Mouse (Mus musculus): Measurements from ENCODE around the gene Gm42906.

The Gm42906 gene

DNA sequence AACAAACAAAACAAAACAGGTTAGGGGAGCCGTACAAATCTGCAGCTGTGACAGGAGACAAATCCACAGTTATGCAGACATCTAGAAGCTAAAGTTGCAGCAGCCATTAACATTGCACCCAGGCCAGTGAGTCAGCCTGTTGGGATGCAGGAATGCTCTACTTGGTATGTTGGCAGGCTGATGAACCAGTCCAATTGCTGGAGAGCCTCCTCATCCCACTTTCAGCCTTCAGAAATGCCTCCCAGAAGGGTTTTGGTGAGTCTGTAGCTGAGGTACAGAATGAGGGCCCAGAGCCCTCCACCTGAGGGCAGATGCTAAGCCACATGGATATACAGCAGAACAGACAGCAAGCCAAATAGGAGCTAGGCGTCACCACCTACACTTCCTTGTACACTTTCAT is 358.4 kb downstream of the Gm42906 start:
- no peak for DNase-seq (ENCODE audit: low read depth, low spot score)

GRCm38 (mm10) chr5:151066016-151066415 is 361.9 kb downstream of the Gm42906 start:
- DNase-seq (ENCODE audit: low read depth, low spot score): no peak

GRCm38 (mm10) chr5:151065228-151065627 is 362.7 kb downstream of the Gm42906 start:
- DNase-seq (ENCODE audit: low read depth, low spot score): no peak

DNA sequence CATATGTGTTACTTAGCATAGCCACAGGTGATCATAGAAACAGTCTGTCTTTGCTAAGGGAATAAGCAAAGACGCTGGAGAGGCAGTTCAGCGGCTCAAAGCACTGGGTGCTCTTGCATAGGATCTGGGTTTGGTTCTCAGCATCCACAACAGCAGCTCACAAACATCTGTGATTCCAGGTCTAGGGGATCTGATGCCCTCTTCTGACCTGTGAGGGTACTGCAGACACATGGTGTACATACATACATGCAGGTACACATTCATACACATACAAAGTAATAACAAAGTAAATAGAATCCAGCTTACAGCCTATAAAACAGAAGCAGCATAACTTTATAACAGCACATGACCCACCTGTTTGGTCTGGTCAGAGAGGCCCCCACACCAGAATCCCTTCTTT is 366.0 kb downstream of the Gm42906 start:
- no peak for DNase-seq (ENCODE audit: low read depth, low spot score)

- DNase-seq (ENCODE audit: low read depth, low spot score): no peak
Observed at GRCm38 (mm10) chr5:151060476-151060875, 367.5 kb downstream of the Gm42906 start.

GRCm38 (mm10) chr5:151059772-151060171 is 368.2 kb downstream of the Gm42906 start:
- no peak for DNase-seq (ENCODE audit: low read depth, low spot score)

GRCm38 (mm10) chr5:151059352-151059751 is 368.6 kb downstream of the Gm42906 start:
- no peak for DNase-seq (ENCODE audit: low read depth, low spot score)

DNA sequence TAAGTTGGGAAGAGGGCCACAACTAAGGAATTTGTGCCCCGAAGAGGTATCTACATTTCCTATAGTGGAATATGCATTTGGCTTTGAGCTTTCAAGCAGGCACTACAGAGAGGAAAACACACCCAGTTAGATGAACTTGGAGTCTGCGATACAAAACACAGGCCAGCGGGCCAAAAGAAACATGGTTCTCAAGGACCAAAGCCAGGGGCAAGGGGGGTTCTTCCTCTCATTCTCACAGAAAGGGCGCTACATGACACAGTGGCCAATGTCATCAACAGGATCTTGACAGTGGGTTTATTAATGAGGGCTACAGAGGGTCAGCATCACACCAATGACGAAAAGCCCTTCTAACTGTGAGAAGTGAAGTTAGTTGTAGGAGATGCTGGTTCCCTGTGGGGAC is 370.2 kb downstream of the Gm42906 start:
- DNase-seq (ENCODE audit: low read depth, low spot score): no peak

DNA sequence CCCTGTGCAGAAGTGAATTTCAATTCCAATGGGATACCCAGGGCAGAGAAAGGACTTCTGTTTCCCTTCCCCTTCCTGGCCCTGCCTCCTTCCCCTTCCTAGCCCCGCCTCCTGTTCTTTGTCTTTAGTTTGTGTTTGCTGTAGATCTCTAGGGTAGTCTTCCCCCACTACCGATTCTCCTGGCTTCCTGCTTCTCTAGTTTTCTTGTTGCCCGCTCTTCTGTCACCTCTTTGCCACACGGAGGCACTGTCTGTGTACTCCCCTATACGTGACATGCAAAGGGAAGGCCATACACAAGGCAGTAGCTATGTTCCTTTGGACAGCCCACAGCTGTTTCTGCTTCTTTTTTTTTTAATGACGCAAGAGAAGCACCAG is 371.1 kb downstream of the Gm42906 start:
- no peak for DNase-seq (ENCODE audit: low read depth, low spot score)

- no peak for DNase-seq (ENCODE audit: low read depth, low spot score)
Observed at GRCm38 (mm10) chr5:151056255-151056919, 371.6 kb downstream of the Gm42906 start.

DNA sequence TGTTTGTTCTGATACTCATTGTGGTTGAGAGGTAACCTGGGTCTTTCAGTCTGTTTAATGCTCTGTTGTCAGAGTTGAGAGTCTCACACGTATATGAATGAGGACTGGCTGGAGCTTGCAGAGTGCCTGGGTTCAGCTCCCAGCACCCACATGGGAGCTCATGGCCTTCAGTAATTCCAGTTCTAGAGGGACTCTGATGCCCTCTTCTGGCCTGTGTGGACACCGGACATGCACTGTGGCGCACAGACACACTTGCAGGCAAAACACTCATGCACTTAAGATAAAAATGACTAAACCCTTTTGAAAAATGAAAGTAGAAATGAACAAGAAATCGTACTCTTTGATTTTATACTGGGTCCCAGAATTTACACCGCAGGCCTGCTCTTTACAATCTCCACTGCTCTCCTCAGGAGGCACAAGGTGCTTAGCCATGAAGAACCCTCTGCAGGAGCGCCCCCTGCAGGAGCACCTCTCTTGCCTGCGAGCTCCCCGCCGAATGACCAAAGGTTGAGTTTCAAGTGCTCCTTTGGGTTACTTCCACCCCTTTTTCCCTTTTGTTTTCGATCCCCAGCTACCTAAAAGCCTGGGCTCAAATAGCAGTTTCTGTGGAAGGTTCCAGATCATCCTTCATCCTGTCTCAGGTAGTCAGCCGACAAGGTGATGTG is 372.4 kb downstream of the Gm42906 start:
- DNase-seq (ENCODE audit: low read depth, low spot score): no peak

DNA sequence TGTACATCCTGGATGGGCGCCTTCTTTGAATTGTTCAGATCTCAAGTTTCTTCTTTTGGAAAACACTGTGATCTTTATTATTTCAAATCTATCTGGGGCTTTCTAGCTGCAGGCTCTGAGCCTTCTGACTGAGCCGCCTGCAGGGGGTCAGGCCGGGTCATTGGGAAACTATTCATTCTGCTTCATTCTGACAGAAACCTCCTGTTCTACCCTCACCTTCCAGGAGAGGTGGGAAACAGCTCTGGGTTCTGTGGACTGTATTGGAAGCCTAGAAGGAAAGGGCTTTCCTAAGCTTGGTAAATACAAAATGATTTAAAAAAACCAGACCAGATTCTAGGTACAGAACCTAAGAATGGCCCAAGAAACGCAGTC is 373.2 kb downstream of the Gm42906 start:
- no peak for DNase-seq (ENCODE audit: low read depth, low spot score)

- no peak for DNase-seq (ENCODE audit: low read depth, low spot score)
Observed at GRCm38 (mm10) chr5:151054100-151054742, 373.7 kb downstream of the Gm42906 start.

- DNase-seq (ENCODE audit: low read depth, low spot score): no peak
Observed at GRCm38 (mm10) chr5:151053190-151053589, 374.8 kb downstream of the Gm42906 start.

DNA sequence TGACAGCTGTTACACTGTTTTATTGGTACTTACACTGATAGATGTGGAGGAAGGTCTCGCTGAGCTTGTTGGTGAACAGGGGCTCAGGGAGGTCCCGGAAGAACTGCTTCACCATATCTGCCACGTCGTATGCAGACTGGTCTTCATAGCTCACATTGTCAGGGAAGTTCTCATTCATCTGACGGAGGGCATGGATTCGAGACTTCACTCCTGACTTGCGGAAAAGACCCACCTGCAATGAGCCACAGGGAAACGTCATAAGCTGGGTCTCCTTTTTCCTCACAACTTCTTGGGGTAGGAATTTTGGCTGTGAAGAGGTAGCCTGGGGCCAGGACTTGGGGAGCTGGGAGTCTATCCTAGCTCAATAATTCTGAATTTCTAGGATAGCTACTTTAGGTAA is 375.6 kb downstream of the Gm42906 start:
- no peak for DNase-seq (ENCODE audit: low read depth, low spot score)

GRCm38 (mm10) chr5:151047488-151047887 is 380.5 kb downstream of the Gm42906 start:
- no peak for DNase-seq (ENCODE audit: low read depth, low spot score)

GRCm38 (mm10) chr5:151046917-151047316 is 381.0 kb downstream of the Gm42906 start:
- no peak for DNase-seq (ENCODE audit: low read depth, low spot score)

- DNase-seq (ENCODE audit: low read depth, low spot score): no peak
Observed at GRCm38 (mm10) chr5:151046131-151046530, 381.8 kb downstream of the Gm42906 start.

- DNase-seq (ENCODE audit: low read depth, low spot score): no peak
Observed at GRCm38 (mm10) chr5:151042911-151043310, 385.1 kb downstream of the Gm42906 start.

GRCm38 (mm10) chr5:151037871-151038270 is 390.1 kb downstream of the Gm42906 start:
- DNase-seq (ENCODE audit: low read depth, low spot score): no peak

- DNase-seq (ENCODE audit: low read depth, low spot score): no peak
Observed at GRCm38 (mm10) chr5:151034715-151035512, 393.0 kb downstream of the Gm42906 start.

GRCm38 (mm10) chr5:151028906-151029305 is 399.1 kb downstream of the Gm42906 start:
- no peak for DNase-seq (ENCODE audit: low read depth, low spot score)
